27 mouse cellular contexts compared by ENCODE assay signal in genomic region chr1:191642903-191643302, GRCm38 (mm10).
"Had no signal": no experiment of that assay in that cellular context is flagged by ENCODE, and none has a peak within 500 bp of the region (broad histone marks: within the 10 kb centered on the region; RNA-seq: fewer than 3 reads in every experiment).

No protein-coding gene starts in this region.

- H3K4me1 ChIP-seq: intestine, embryonic 15.5 days had no signal

- H3K4me3 ChIP-seq: gastrocnemius, adult 2 months; heart, adult 2 months; heart, embryonic 10.5 days; heart, embryonic 12.5 days; heart, embryonic 15.5 days; hindbrain, embryonic 12.5 days; intestine, embryonic 15.5 days; layer of hippocampus, adult 2 months; left cerebral cortex, adult 2 months; limb, embryonic 10.5 days; limb, embryonic 12.5 days had no signal

- H3K36me3 ChIP-seq: heart, embryonic 10.5 days; heart, embryonic 12.5 days; heart, embryonic 15.5 days; hindbrain, embryonic 12.5 days; intestine, embryonic 15.5 days; limb, embryonic 10.5 days; limb, embryonic 12.5 days had no signal

- ATAC-seq: hindbrain, embryonic 16.5 days; inflammation-experienced regulatory T-cells, adult 6 months; intestine, embryonic 15.5 days; intestine, postnatal 0 days had no signal

- H3K9ac ChIP-seq: heart, embryonic 12.5 days; heart, embryonic 15.5 days; hindbrain, embryonic 12.5 days; hindbrain, embryonic 14.5 days; intestine, embryonic 15.5 days; limb, embryonic 12.5 days had no signal

- H3K27me3 ChIP-seq: heart, embryonic 12.5 days; heart, embryonic 15.5 days; intestine, embryonic 15.5 days; limb, embryonic 12.5 days had no signal

- H3K27ac ChIP-seq: gastrocnemius, adult 2 months; heart, adult 2 months; heart, embryonic 10.5 days; heart, embryonic 15.5 days; hindbrain, embryonic 12.5 days; hindbrain, embryonic 14.5 days; intestine, embryonic 15.5 days; layer of hippocampus, adult 2 months; left cerebral cortex, adult 2 months; limb, embryonic 10.5 days; limb, embryonic 12.5 days had no signal

- H3K4me2 ChIP-seq: heart, embryonic 12.5 days; heart, embryonic 15.5 days; hindbrain, embryonic 12.5 days; hindbrain, embryonic 14.5 days; intestine, embryonic 15.5 days; limb, embryonic 12.5 days; liver, embryonic 11.5 days had no signal

- H3K9me3 ChIP-seq: heart, embryonic 10.5 days; heart, embryonic 12.5 days; heart, embryonic 15.5 days; hindbrain, embryonic 12.5 days; intestine, embryonic 15.5 days; limb, embryonic 10.5 days; limb, embryonic 12.5 days had no signal

- DNase-seq: gastrocnemius, adult 2 months; gastrocnemius, postnatal 10 days; gastrocnemius, postnatal 25 days; heart, adult 11 months; heart, adult 2 months; heart, postnatal 14 days; heart, postnatal 36 days; kidney, adult 18-20 months; kidney, adult 8-10 months; kidney, postnatal 10 days; kidney, postnatal 25 days; kidney, postnatal 4 days; liver had no signal
